Mouse (Mus musculus): Measurements from ENCODE around the gene Syne2. TPM values are rescaled to one million over a fixed set of nuclear protein-coding genes. Genes with fewer than 3 reads are reported as not detected.

Syne2 gene
- total and polyA plus RNA-seq, 3 experiments, result 3.9 to 7.5 (median 4.9) TPM

DNA sequence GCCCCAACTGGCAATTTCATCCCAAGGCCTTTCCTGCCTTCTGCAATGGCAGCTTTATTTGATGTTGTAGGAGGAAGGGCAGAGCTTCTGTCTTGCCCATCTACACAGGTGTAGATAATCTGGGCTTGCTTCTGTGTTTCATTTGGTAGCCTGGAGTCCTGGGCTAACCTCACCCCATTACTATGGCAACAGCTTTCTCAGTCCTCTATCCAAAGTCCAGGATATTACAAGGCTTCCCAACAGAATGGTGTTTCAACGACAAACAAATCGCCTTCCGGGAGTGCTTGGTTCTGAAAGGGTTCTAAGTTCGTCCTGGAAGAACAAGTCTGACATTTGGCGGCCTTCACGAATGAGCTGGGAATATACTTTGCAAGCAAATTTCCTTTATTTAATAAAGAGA, 313.0 kb downstream of the Syne2 start:
- Histone ChIP-seq H3K27ac (ENCODE audit: insufficient read depth, low read depth) (no peak overlapping the region), H3K4me3 (replicated peaks in 1 of 3; ENCODE audit: low read depth in 2 of 3, low read length in 2 of 3, poor library complexity in 1 of 3) (no peak overlapping the region), H3K9me3 (replicated peaks; ENCODE audit: low read length) (no peaks in the 10 kb centered on the region), H3K79me2 (replicated peaks; ENCODE audit: control insufficient read depth, extremely low read depth, insufficient read depth, poor library complexity, severe bottlenecking) (no peaks in the 10 kb centered on the region), H3K27me3 (replicated peaks) (no peaks in the 10 kb centered on the region), H3K9ac (ENCODE audit: insufficient read depth, low read depth) (no peak overlapping the region), H3K36me3 (replicated peaks in 1 of 2; ENCODE audit: control insufficient read depth in 1 of 2, insufficient read depth in 1 of 2, low read length in 1 of 2) (no peaks in the 10 kb centered on the region), H3K4me1 (ENCODE audit: control insufficient read depth in 1 of 2, insufficient read depth in 2 of 2) (no peaks in the 10 kb centered on the region), H3K4me2 (ENCODE audit: insufficient read depth, low read depth, poor library complexity, severe bottlenecking) (no peak overlapping the region)
- dilution Hi-C loops (cut with MboI; ENCODE audit: extremely low pct_ligation_motif_present, extremely low pct_unique_long_range_greater_than_20kb, low sequenced_read_pairs), result no loop called here
- in situ Hi-C loops (cut with MboI; ENCODE audit: low pct_ligation_motif_present, low pct_unique_long_range_greater_than_20kb, low sequenced_read_pairs), result no loop called here
- TF ChIP-seq HCFC1 (IDR thresholded peaks at IDR 0.05; ENCODE audit: low read depth, low read length) (no peak), POLR2AphosphoS2 (IDR thresholded peaks at IDR 0.05; ENCODE audit: low read depth, low read length) (no peak), JUND (conservative IDR thresholded peaks at IDR 0.05; ENCODE audit: low read depth, low read length) (no peak), MXI1 (IDR thresholded peaks at IDR 0.05; ENCODE audit: low read depth, low read length) (no peak), PAX5 (IDR thresholded peaks at IDR 0.05; ENCODE audit: low read length) (no peak), ZNF384 (IDR thresholded peaks at IDR 0.05; ENCODE audit: low read depth, low read length) (no peak), NELFE (IDR thresholded peaks at IDR 0.05; ENCODE audit: low read depth, low read length) (no peak), RAD21 (IDR thresholded peaks at IDR 0.05; ENCODE audit: low read depth, low read length) (no peak), UBTF (IDR thresholded peaks at IDR 0.05; ENCODE audit: low read depth, low read length) (no peak), MYC (IDR thresholded peaks at IDR 0.05; ENCODE audit: low read depth, low read length) (no peak), TBP (conservative IDR thresholded peaks at IDR 0.05; ENCODE audit: low read depth, low read length) (no peak), SIN3A (IDR thresholded peaks at IDR 0.05; ENCODE audit: low read length) (no peak), JUN (IDR thresholded peaks at IDR 0.05; ENCODE audit: insufficient read depth, low read depth, low read length) (no peak), BHLHE40 (IDR thresholded peaks at IDR 0.05; ENCODE audit: low read depth, low read length) (no peak), MAX (IDR thresholded peaks at IDR 0.05; ENCODE audit: low read length) (no peak), ELF1 (IDR thresholded peaks at IDR 0.05; ENCODE audit: low read depth, low read length) (no peak), NRF1 (IDR thresholded peaks at IDR 0.05; ENCODE audit: low read depth, low read length) (no peak), EP300 (IDR thresholded peaks at IDR 0.05; ENCODE audit: low read length) (no peak)
- DNase-seq (ENCODE audit: extremely low read depth), result no peak

DNA sequence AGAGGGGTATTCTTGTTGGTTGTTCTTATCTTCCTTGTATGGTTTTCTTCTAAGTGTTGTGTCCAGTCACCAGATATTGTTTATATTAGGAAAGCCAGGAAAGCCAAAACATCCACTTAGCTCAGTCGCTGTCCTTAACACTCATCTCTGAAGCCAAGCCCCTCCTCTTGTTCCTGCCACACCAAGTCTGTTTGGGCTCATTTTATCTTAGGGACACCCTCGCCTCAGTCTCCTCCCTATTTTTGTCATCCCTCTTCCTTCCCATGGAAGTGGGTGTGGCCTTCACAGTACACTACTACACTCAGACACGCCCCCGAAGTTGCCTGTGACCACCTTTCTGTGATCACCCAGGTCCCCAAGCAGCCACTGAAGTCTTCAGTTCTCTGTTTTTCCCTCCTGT, 314.7 kb downstream of the Syne2 start:
- H3K4me3 ChIP-seq (replicated peaks in 1 of 3; ENCODE audit: low read depth in 2 of 3, low read length in 2 of 3, poor library complexity in 1 of 3), result no peak overlapping the region

More for the DNA sequence above, 314.7 kb downstream of the Syne2 start:
- no peak overlapping the region for H3K4me2 ChIP-seq (ENCODE audit: insufficient read depth, low read depth, poor library complexity, severe bottlenecking)
- no peaks in the 10 kb centered on the region for H3K9me3 ChIP-seq (replicated peaks; ENCODE audit: low read length)
- H3K36me3 ChIP-seq (replicated peaks in 1 of 2; ENCODE audit: control insufficient read depth in 1 of 2, insufficient read depth in 1 of 2, low read length in 1 of 2), result no peaks in the 10 kb centered on the region
- no peaks in the 10 kb centered on the region for H3K4me1 ChIP-seq (ENCODE audit: control insufficient read depth in 1 of 2, insufficient read depth in 2 of 2)
- in situ Hi-C loops (cut with MboI; ENCODE audit: low pct_ligation_motif_present, low pct_unique_long_range_greater_than_20kb, low sequenced_read_pairs), result no loop called here
- no peak overlapping the region for H3K27ac ChIP-seq (ENCODE audit: insufficient read depth, low read depth)
- H3K27me3 ChIP-seq (replicated peaks), result no peaks in the 10 kb centered on the region
- no peak overlapping the region for H3K9ac ChIP-seq (ENCODE audit: insufficient read depth, low read depth)
- dilution Hi-C loops (cut with MboI; ENCODE audit: extremely low pct_ligation_motif_present, extremely low pct_unique_long_range_greater_than_20kb, low sequenced_read_pairs), result no loop called here
- DNase-seq (ENCODE audit: extremely low read depth), result no peak
- TF ChIP-seq KAT2A (IDR thresholded peaks at IDR 0.05; ENCODE audit: insufficient replicate concordance, low read length) (no peak), ZC3H11A (IDR thresholded peaks at IDR 0.05; ENCODE audit: low read depth, low read length) (no peak), MYC (IDR thresholded peaks at IDR 0.05; ENCODE audit: low read depth, low read length) (no peak), UBTF (IDR thresholded peaks at IDR 0.05; ENCODE audit: low read depth, low read length) (no peak), RAD21 (IDR thresholded peaks at IDR 0.05; ENCODE audit: low read depth, low read length) (no peak), POLR2AphosphoS2 (IDR thresholded peaks at IDR 0.05; ENCODE audit: low read depth, low read length) (no peak)
- no peaks in the 10 kb centered on the region for H3K79me2 ChIP-seq (replicated peaks; ENCODE audit: control insufficient read depth, extremely low read depth, insufficient read depth, poor library complexity, severe bottlenecking)

All from CH12.LX (cell line).